Mouse (Mus musculus): ENCODE data around the gene Isl2.

Gene Isl2

GRCm38 (mm10) chr9:55538377-55538776, at the start of gene Isl2:
TSS of gene Isl2 (plus strand) at chr9:55538672.
- DNase-seq (ENCODE audit: low spot score in 2 of 2) = no peak

GRCm38 (mm10) chr9:55507922-55508321, 30.6 kb upstream of the Isl2 start:
- DNase-seq (ENCODE audit: low spot score in 2 of 2) = no peak

- no peak for DNase-seq (ENCODE audit: low spot score in 2 of 2)
These were observed 29.8 kb upstream of the Isl2 start for GRCm38 (mm10) chr9:55508701-55509100.

GRCm38 (mm10) chr9:55509731-55510130, 28.7 kb upstream of the Isl2 start:
- no peak for DNase-seq (ENCODE audit: low spot score in 2 of 2)

- DNase-seq (ENCODE audit: low spot score in 2 of 2) = no peak
These were observed 27.7 kb upstream of the Isl2 start for GRCm38 (mm10) chr9:55510651-55511235.

- no peak for DNase-seq (ENCODE audit: low spot score in 2 of 2)
These were observed 26.9 kb upstream of the Isl2 start for GRCm38 (mm10) chr9:55511521-55511993.

GRCm38 (mm10) chr9:55512027-55512543, 26.4 kb upstream of the Isl2 start, which contains the start of gene Etfa:
TSS of gene Etfa (minus strand) at chr9:55512243.
- DNase-seq (ENCODE audit: low spot score in 2 of 2) = peak; percentile 81 to 91

- DNase-seq (ENCODE audit: low spot score in 2 of 2) = no peak
These were observed 12.8 kb upstream of the Isl2 start for GRCm38 (mm10) chr9:55525716-55526115.

- DNase-seq (ENCODE audit: low spot score in 2 of 2) = no peak
These were observed 2.6 kb upstream of the Isl2 start for GRCm38 (mm10) chr9:55535907-55536306.

- no peak for DNase-seq (ENCODE audit: low spot score in 2 of 2)
These were observed 534 bp downstream of the Isl2 start for GRCm38 (mm10) chr9:55539006-55539405.

GRCm38 (mm10) chr9:55539661-55540390, 1.4 kb downstream of the Isl2 start:
- DNase-seq (ENCODE audit: low spot score in 2 of 2) = peak in 1 of 2 experiments; percentile 11

- DNase-seq (ENCODE audit: low spot score in 2 of 2) = no peak
These were observed 1.9 kb downstream of the Isl2 start for GRCm38 (mm10) chr9:55540391-55540770.

- no peak for DNase-seq (ENCODE audit: low spot score in 2 of 2)
These were observed 2.4 kb downstream of the Isl2 start for GRCm38 (mm10) chr9:55540888-55541287.

GRCm38 (mm10) chr9:55541681-55542365, 3.4 kb downstream of the Isl2 start:
- DNase-seq (ENCODE audit: low spot score in 2 of 2) = peak in 1 of 2 experiments; percentile 11

- no peak for DNase-seq (ENCODE audit: low spot score in 2 of 2)
These were observed 4.2 kb downstream of the Isl2 start for GRCm38 (mm10) chr9:55542366-55543325.

GRCm38 (mm10) chr9:55543336-55543702, 4.8 kb downstream of the Isl2 start:
- DNase-seq (ENCODE audit: low spot score in 2 of 2) = peak in 1 of 2 experiments; percentile 10

- peak in 1 of 2 experiments; percentile 55 for DNase-seq (ENCODE audit: low spot score in 2 of 2)
These were observed 5.4 kb downstream of the Isl2 start for GRCm38 (mm10) chr9:55543703-55544401.

- peak in 1 of 2 experiments; percentile 25 for DNase-seq (ENCODE audit: low spot score in 2 of 2)
These were observed 6.5 kb downstream of the Isl2 start for GRCm38 (mm10) chr9:55544861-55545555.

GRCm38 (mm10) chr9:55545556-55546175, 7.2 kb downstream of the Isl2 start:
- DNase-seq (ENCODE audit: low spot score in 2 of 2) = no peak
